Mouse (Mus musculus): ENCODE measurements at regions not wholly inside any gene's neighbourhood (a gene's known extent, or its start where the extent isn't known, plus 50 kb on each side); places are given as distances from the start of the nearest gene placed in this dataset.

- no peaks in the 10 kb centered on the region for H3K36me3 ChIP-seq
- no peaks in the 10 kb centered on the region for H3K9me3 ChIP-seq
- ATAC-seq (ENCODE audit: low read depth) = no peak
- no peak overlapping the region for H3K4me2 ChIP-seq
- H3K27ac ChIP-seq (replicated peaks) = no peak overlapping the region
- no peak overlapping the region for H3K4me3 ChIP-seq
- H3K4me1 ChIP-seq (replicated peaks) = no peaks in the 10 kb centered on the region
- H3K27me3 ChIP-seq = no peaks in the 10 kb centered on the region
- no peak overlapping the region for H3K9ac ChIP-seq
- 81% methylated on average over 4 of the region's 4 CpGs for WGBS
Observed at GRCm38 (mm10) chr14:87300838-87301237, 115.6 kb upstream of the Tdrd3 start.

DNA sequence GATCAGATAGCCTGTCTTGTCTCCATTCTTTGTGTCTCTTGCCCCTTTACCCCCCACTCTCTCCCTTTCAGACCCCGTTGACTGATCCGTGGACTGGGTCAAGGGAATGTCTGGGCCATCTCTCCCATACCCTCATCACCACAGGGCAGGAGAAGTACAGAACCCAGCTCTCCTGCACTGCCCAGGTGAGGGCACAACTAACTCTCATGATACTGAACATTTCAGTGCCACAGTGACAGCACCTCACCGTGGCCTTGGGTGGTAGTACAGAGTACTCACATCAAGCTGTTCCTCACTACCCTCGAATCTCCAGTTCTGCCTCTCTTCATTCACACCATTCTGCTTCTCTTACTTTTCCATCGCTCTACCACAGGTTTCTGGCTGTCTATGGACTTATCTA, 114.9 kb upstream of the Tdrd3 start:
- Histone ChIP-seq H3K9ac (no peak overlapping the region), H3K4me2 (no peak overlapping the region), H3K27ac (replicated peaks) (no peak overlapping the region), H3K27me3 (no peaks in the 10 kb centered on the region), H3K4me1 (replicated peaks) (no peaks in the 10 kb centered on the region), H3K4me3 (no peak overlapping the region), H3K9me3 (no peaks in the 10 kb centered on the region), H3K36me3 (no peaks in the 10 kb centered on the region)
- ATAC-seq (ENCODE audit: low read depth) = no peak
- WGBS = 79% methylated on average over 5 of the region's 5 CpGs

- Histone ChIP-seq H3K27me3 (no peaks in the 10 kb centered on the region), H3K4me2 (no peak overlapping the region), H3K36me3 (no peaks in the 10 kb centered on the region), H3K9ac (no peak overlapping the region), H3K4me1 (replicated peaks) (peaks cover 6% of the 10 kb centered on the region; the same call in 1 of the 2 replicates), H3K27ac (replicated peaks) (no peak overlapping the region), H3K4me3 (no peak overlapping the region), H3K9me3 (no peaks in the 10 kb centered on the region)
- 88% methylated on average over 2 of the region's 2 CpGs for WGBS
- ATAC-seq (ENCODE audit: low read depth) = no peak
Observed at GRCm38 (mm10) chr14:87305481-87305880, 111.0 kb upstream of the Tdrd3 start.

DNA sequence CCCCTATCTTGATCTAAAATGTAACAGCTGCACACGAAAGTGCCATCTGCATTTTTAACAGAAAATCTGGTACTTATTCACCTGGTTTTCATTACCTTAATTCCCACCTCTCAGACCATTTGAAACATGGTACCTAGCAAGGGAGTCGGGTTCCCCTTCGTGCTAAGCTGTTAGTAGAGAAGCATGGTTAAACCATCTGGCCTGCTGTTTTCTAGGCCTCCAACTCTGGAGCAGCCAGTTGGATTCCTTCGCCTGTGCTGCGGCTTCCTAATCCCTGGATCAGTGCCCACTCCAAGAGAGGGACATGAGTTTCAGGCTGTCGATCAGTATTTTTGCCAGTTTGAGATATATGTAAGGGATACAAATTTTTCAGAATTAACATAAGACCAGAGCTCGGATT, 110.4 kb upstream of the Tdrd3 start:
- WGBS = 81% methylated on average over 7 of the region's 7 CpGs
- Histone ChIP-seq H3K27me3 (no peaks in the 10 kb centered on the region), H3K9ac (no peak overlapping the region), H3K4me2 (no peak overlapping the region), H3K9me3 (no peaks in the 10 kb centered on the region), H3K4me1 (replicated peaks) (peaks cover 6% of the 10 kb centered on the region; the same call in 1 of the 2 replicates), H3K4me3 (no peak overlapping the region), H3K27ac (replicated peaks) (no peak overlapping the region), H3K36me3 (no peaks in the 10 kb centered on the region)
- no peak for ATAC-seq (ENCODE audit: low read depth)

DNA sequence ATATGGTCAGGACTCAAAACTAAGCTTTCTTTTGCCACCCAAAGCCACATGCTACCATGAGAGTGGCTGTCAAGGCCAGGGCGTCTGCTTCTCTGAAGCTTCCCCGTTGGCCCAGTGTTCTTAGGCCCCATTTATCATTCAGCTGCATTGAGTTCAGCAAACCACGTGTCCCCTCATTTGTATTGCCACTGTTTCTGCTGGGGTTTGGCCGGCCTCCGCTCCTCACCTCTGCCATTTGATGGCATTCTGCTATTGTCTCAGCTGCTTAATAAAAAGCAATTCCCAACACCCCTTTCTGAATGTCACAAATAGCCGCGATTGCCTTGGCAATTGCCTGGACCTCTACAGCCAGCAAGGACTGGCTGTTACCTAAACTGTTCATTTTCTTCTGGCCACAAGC, 108.4 kb upstream of the Tdrd3 start:
- no peaks in the 10 kb centered on the region for H3K36me3 ChIP-seq
- H3K9me3 ChIP-seq = no peaks in the 10 kb centered on the region
- no peak overlapping the region for H3K27ac ChIP-seq (replicated peaks)
- H3K4me1 ChIP-seq (replicated peaks) = peaks cover 6% of the 10 kb centered on the region; the same call in 1 of the 2 replicates
- ATAC-seq (ENCODE audit: low read depth) = no peak
- H3K27me3 ChIP-seq = no peaks in the 10 kb centered on the region
- no peak overlapping the region for H3K4me3 ChIP-seq
- WGBS = 6% methylated on average over 7 of the region's 7 CpGs
- H3K4me2 ChIP-seq = no peak overlapping the region
- H3K9ac ChIP-seq = no peak overlapping the region

- 92% methylated on average over 5 of the region's 5 CpGs for WGBS
- H3K27me3 ChIP-seq = no peaks in the 10 kb centered on the region
- H3K9ac ChIP-seq = no peak overlapping the region
- H3K4me3 ChIP-seq = no peak overlapping the region
- peaks cover 10% of the 10 kb centered on the region; the same call in 1 of the 2 replicates for H3K4me1 ChIP-seq (replicated peaks)
- no peaks in the 10 kb centered on the region for H3K36me3 ChIP-seq
- no peak overlapping the region for H3K27ac ChIP-seq (replicated peaks)
- H3K9me3 ChIP-seq = no peaks in the 10 kb centered on the region
- H3K4me2 ChIP-seq = no peak overlapping the region
- ATAC-seq (ENCODE audit: low read depth) = no peak
Observed at GRCm38 (mm10) chr14:87312318-87312717, 104.1 kb upstream of the Tdrd3 start.

DNA sequence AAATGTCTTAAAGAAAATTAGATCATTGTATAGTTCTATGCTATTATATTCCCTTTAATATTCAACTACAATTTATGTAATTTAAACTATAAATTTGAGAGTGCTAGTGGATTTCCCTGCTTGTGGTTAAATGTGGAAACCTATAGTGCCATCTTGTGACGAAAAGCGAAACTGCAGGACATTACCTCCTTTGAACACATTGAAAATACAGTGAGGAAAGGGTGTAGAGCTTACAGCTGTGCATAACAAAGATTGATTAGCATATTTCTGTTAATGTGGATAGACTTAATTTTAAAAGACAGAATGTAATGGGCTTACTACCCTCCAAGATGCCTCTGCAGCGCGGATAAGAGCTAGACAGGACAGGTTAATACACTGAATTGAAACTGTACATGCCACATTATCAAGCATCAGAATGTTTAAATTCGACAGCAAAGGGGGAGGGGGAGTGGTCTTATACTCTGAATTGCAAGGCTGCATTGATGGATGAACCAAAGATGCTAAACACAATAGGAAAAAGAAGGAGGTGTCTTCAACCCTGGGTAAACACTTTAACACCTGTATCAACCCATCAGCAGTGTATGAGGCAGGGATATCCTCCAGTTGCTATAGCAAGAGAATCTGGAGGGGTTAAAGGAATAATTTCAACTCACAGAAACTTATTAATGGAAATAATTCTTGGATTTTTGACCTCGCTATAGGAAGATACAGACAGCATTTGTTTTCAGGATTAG, 101.3 kb upstream of the Tdrd3 start:
- H3K4me1 ChIP-seq (replicated peaks) = 0 out of 2 replicates have a peak, but pooled peaks cover 4% of the 10 kb centered on the region
- H3K27me3 ChIP-seq = no peaks in the 10 kb centered on the region
- H3K9ac ChIP-seq = no peak overlapping the region
- ATAC-seq (ENCODE audit: low read depth) = peak; percentile 69
- WGBS = 25% methylated on average over 6 of the region's 6 CpGs
- no peak overlapping the region for H3K4me3 ChIP-seq
- H3K9me3 ChIP-seq = no peaks in the 10 kb centered on the region
- H3K4me2 ChIP-seq = no peak overlapping the region
- H3K27ac ChIP-seq (replicated peaks) = no peak overlapping the region
- H3K36me3 ChIP-seq = no peaks in the 10 kb centered on the region

DNA sequence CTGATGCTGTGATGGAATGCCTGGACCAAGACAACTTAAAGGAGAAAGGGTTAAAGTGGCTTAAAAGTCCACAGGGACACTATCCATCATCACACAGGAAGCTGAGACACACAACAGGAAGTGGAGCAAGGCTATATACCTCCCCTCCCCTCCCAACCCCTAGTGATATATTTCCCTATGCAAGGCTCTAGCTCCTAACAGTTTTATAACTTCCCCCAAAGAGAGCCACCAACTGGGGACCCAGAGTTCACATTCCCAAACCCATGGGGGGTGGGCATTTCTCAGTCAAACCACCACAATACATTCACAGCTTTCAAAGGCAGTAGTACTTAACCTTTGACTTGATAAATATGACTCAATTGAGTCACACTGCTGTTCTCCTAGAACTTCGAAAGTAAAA, 88.6 kb upstream of the Tdrd3 start:
- Histone ChIP-seq H3K4me3 (no peak overlapping the region), H3K9ac (no peak overlapping the region), H3K27ac (replicated peaks) (no peak overlapping the region), H3K36me3 (no peaks in the 10 kb centered on the region), H3K9me3 (no peaks in the 10 kb centered on the region), H3K27me3 (no peaks in the 10 kb centered on the region), H3K4me2 (no peak overlapping the region), H3K4me1 (replicated peaks) (no peaks in the 10 kb centered on the region)
- 2% methylated on average over 1 of the region's 1 CpGs for WGBS
- no peak for ATAC-seq (ENCODE audit: low read depth)

DNA sequence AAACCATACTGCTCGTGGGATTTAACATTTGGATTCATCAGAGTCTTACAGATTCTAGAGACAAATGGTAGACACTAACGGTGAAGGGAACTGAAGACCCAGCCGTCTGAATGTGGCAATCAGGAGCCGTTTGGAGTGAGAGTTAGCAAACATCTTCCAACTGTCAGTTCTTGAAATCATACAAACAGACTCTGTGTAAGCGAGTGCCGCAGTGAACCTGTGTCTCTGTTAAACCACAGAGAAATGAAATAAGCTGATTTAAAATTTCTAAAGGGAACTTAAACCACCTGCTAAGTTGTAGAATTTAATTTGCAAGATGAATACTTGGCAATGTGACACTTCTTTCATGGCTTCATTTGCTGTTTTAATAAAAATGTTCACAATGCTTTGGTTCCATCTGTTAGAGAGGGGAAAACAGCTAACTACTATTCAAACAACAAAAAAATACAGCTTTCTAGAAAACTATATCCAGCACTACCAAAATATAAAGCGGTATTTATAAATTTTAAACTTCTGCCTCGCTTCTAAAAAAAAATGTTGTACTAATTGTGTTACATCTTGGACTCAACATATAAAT, 78.4 kb upstream of the Tdrd3 start:
- Histone ChIP-seq H3K9me3 (no peaks in the 10 kb centered on the region), H3K27ac (replicated peaks) (no peak overlapping the region), H3K4me1 (replicated peaks) (no peaks in the 10 kb centered on the region), H3K9ac (no peak overlapping the region), H3K27me3 (no peaks in the 10 kb centered on the region), H3K4me2 (no peak overlapping the region), H3K4me3 (no peak overlapping the region), H3K36me3 (no peaks in the 10 kb centered on the region)
- 84% methylated on average over 8 of the region's 8 CpGs for WGBS
- ATAC-seq (ENCODE audit: low read depth) = no peak

DNA sequence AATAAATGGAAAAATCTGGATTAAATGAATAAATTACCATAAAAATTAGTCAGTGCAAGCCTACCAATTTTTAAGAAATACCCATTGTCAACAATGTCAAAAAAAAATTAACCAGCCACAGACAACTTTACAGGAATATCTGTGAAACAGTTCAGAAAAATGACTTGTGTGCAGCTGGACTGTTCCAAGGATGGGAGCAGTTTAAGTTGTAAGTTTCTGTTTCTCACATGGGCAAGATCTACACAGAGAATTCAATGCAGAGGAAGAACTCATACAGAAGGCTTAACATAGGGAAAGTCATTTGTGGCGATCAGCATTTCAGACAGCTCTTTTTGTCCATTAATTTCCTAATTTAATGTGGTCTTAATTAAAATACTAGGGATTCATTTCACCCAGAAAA, 71.9 kb upstream of the Tdrd3 start:
- H3K27me3 ChIP-seq = no peaks in the 10 kb centered on the region
- no peaks in the 10 kb centered on the region for H3K4me1 ChIP-seq (replicated peaks)
- no peak overlapping the region for H3K27ac ChIP-seq (replicated peaks)
- ATAC-seq (ENCODE audit: low read depth) = no peak
- H3K9ac ChIP-seq = no peak overlapping the region
- 83% methylated on average over 1 of the region's 1 CpGs for WGBS
- H3K9me3 ChIP-seq = no peaks in the 10 kb centered on the region
- H3K4me2 ChIP-seq = no peak overlapping the region
- H3K36me3 ChIP-seq = no peaks in the 10 kb centered on the region
- no peak overlapping the region for H3K4me3 ChIP-seq

GRCm38 (mm10) chr14:87346812-87347211, 69.6 kb upstream of the Tdrd3 start:
- no peak for ATAC-seq (ENCODE audit: low read depth)
- 86% methylated on average over 3 of the region's 3 CpGs for WGBS
- Histone ChIP-seq H3K27me3 (no peaks in the 10 kb centered on the region), H3K9me3 (no peaks in the 10 kb centered on the region), H3K4me1 (replicated peaks) (no peaks in the 10 kb centered on the region), H3K4me2 (no peak overlapping the region), H3K27ac (replicated peaks) (no peak overlapping the region), H3K9ac (no peak overlapping the region), H3K4me3 (no peak overlapping the region), H3K36me3 (no peaks in the 10 kb centered on the region)

DNA sequence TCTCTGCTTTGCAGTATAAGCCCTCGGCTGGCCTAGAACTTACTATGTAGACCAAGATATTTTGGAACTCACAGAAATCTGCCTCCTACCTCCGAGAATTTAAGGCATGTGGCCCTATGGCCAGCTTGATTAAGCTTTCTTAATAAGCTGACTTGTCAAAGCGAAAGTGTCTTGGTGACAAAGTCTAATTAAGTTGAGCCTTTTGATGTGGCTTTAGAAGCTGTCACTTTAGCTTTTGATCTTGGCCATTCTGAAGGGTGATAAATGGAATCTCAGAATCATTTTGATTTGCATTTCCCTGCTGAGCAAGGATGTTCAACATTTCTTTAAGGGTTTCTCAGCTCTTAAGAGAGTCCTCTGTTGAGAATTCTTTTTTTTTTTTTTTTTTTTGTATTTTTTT, 67.6 kb upstream of the Tdrd3 start:
- WGBS = 81% methylated on average over 3 of the region's 3 CpGs
- H3K4me1 ChIP-seq (replicated peaks) = no peaks in the 10 kb centered on the region
- H3K9me3 ChIP-seq = no peaks in the 10 kb centered on the region

DNA sequence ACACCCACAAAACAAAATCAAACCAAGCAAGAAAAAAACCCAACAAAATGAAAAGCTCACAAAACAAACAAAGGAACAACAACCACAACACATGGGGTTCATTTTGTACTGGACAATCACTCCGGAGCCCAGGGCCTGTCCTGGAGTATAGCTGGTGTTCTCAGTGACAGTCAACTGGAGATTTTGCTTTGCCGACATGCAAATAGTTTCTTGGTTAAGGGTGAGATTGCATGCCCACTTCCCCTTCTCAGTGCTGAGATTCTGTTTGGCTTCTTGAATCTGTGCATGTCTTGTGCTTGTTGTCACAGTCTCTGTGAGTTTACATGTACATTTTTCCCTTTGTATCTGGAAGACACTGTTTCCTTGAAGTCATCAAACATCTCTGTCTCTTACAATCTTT, 50.6 kb upstream of the Tdrd3 start:
- H3K27ac ChIP-seq (replicated peaks) = no peak overlapping the region
- H3K9me3 ChIP-seq = no peaks in the 10 kb centered on the region
- no peaks in the 10 kb centered on the region for H3K4me1 ChIP-seq (replicated peaks)
- no peaks in the 10 kb centered on the region for H3K36me3 ChIP-seq
- no peak for ATAC-seq (ENCODE audit: low read depth)
- no peak overlapping the region for H3K4me2 ChIP-seq
- H3K27me3 ChIP-seq = no peaks in the 10 kb centered on the region
- WGBS = 91% methylated on average over 2 of the region's 2 CpGs
- no peak overlapping the region for H3K4me3 ChIP-seq
- no peak overlapping the region for H3K9ac ChIP-seq

More for the DNA sequence above, 67.6 kb upstream of the Tdrd3 start:
- no peaks in the 10 kb centered on the region for H3K36me3 ChIP-seq
- H3K4me3 ChIP-seq = no peak overlapping the region
- no peaks in the 10 kb centered on the region for H3K27me3 ChIP-seq
- no peak for ATAC-seq (ENCODE audit: low read depth)
- no peak overlapping the region for H3K27ac ChIP-seq (replicated peaks)
- no peak overlapping the region for H3K4me2 ChIP-seq
- H3K9ac ChIP-seq = no peak overlapping the region

Measured in neural tube, embryonic 13.5 days (tissue).